Mouse (Mus musculus) neural tube, embryonic 12.5 days (tissue): Measurements from ENCODE around the gene Cbr3. TPM values are rescaled to one million over a fixed set of nuclear protein-coding genes. Genes with fewer than 3 reads are reported as not detected.
"Not testable (repeated sequence)": the region's sequence is repeated elsewhere in the genome, so short reads cannot be mapped to it uniquely, and the experiment has no call there.

Experiments
- ATAC-seq: fragments of 200-750 bp; cut with Nextera tagmentation; 2 replicates; pipeline ENCODE4 v1.8.0; 2017; ENCODE audit warnings: low read depth, mild to moderate bottlenecking, moderate TSS enrichment, moderate library complexity; ENCODE audit not compliant: low FRiP score
- H3K27ac ChIP-seq: fragments of 300-500 bp; sonication (generic); 2 replicates; pipeline ENCODE4 v1.5.1; 2016
- H3K27me3 ChIP-seq: fragments of 300-500 bp; sonication (generic); replicated peaks from 2 replicates; pipeline ENCODE4 v1.6.1; 2016; ENCODE audit warnings: mild to moderate bottlenecking
- H3K36me3 ChIP-seq: fragments of 300-500 bp; sonication (generic); 2 replicates; pipeline ENCODE4 v1.6.1; 2016; ENCODE audit warnings: mild to moderate bottlenecking
- H3K4me1 ChIP-seq: fragments of 300-500 bp; sonication (generic); 2 replicates; pipeline ENCODE4 v1.6.1; 2016
- H3K4me2 ChIP-seq: fragments of 300-500 bp; sonication (generic); replicated peaks from 2 replicates; pipeline ENCODE4 v1.6.1; 2016; ENCODE audit warnings: mild to moderate bottlenecking
- H3K4me3 ChIP-seq: fragments of 300-500 bp; sonication (generic); 2 replicates; pipeline ENCODE4 v1.5.1; 2016
- H3K9ac ChIP-seq: fragments of 300-500 bp; sonication (generic); 2 replicates; pipeline ENCODE4 v1.6.1; 2016; ENCODE audit warnings: mild to moderate bottlenecking
- H3K9me3 ChIP-seq: fragments of 300-500 bp; sonication (generic); 2 replicates; pipeline ENCODE4 v1.6.1; 2016; ENCODE audit warnings: mild to moderate bottlenecking
- WGBS: fragments of 180-500 bp; shearing (Covaris S2); methylation state at CpG from one replicate; pipeline ENCODE4 v1.1.7; 2016; 5-methylcytosine and 5-hydroxymethylcytosine counted together
- polyA plus RNA-seq: library from polyadenylated mRNA; unstranded; fragments of >200 nt; fragmentation: Nextera tagmentation; extraction: Ambion mirVana; gene quantifications from 2 replicates; pipeline ENCODE4 v1.2.1, GENCODE M21; 2016

Gene Cbr3
- polyA plus RNA-seq = 0.79 and 1.1 TPM in 2 replicates

DNA sequence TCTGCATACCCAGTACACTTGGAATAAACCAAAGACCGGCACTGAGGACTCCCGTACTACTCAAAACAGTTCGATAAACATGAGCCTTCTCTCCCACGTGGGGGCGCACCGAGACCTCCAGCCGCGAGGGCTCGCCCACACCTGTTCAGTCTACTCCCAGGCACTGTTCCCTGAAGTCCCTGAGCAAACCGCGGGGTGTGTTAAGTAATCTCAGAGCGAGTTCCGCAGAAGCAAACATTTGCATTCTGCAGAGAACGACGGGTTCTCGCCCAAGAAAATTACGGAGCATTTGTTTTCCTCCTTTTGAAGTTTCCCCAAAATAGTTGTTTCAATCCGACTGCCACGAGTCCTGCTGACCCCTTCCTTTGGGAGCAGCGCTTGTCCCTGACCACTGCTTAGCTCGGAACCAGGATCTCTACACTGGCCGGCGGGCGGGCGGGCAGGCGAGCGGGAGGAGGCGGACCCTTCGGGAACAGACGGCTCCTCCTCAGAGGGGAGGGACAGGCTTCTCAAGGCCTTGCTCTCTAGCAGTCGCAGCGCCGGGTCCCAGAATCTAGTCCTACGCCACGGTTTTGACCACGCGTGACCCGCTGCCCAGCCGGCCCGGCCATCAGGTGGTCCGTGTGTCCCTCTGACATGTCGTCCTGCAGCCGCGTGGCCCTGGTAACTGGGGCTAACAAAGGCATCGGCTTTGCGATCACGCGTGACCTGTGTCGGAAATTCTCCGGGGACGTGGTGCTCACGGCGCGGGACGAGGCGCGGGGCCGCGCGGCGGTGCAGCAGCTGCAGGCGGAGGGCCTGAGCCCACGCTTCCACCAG, at the start of gene Cbr3:
Gene Cbr3, plus strand, starts transcription at position 527 of the 819 bp plus-strand sequence.
- ATAC-seq = 0 out of 2 replicates have a peak, but pooled peaks have one; percentile 37
- H3K9me3 ChIP-seq = no peaks in the 10 kb centered on the region
- H3K4me1 ChIP-seq = peaks cover 15% of the 10 kb centered on the region
- under 1% methylated on average over 63 of the region's 63 CpGs for WGBS
- peaks cover 54% of the 10 kb centered on the region for H3K27me3 ChIP-seq
- peak within 1 kb of the TSS; percentile 41 for H3K4me3 ChIP-seq
- H3K9ac ChIP-seq = peak within 1 kb of the TSS; percentile 49; the same call in 1 of the 2 replicates
- H3K27ac ChIP-seq = no peak within 1 kb of the TSS
- H3K36me3 ChIP-seq = no peaks in the 10 kb centered on the region
- H3K4me2 ChIP-seq = peak within 1 kb of the TSS; percentile 73

DNA sequence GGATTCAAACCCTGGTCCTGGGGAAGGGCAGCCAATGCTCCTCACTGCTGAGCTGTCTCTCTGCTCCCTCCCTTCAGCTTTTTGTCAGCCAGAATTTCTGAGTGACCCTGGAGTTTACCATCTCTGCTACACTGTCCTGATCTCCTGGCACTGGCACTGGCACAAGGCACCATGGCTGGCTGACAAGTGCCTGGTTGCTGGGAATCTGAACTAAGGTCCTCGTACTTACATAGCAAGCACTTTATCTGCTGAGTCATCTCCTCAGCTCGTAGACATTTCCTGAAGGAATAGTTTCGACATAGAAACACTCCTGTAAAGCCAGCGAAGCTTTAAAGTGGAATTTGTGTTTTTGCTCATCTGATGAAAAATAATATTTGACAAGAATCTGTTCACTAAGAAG, 39.0 kb upstream of the Cbr3 start:
- Histone ChIP-seq H3K27ac (no peak overlapping the region), H3K4me1 (no peaks in the 10 kb centered on the region), H3K36me3 (no peaks in the 10 kb centered on the region), H3K4me2 (no peak overlapping the region), H3K4me3 (no peak overlapping the region), H3K9me3 (no peaks in the 10 kb centered on the region), H3K27me3 (no peaks in the 10 kb centered on the region), H3K9ac (no peak overlapping the region)
- ATAC-seq = no peak
- 85% methylated on average over 4 of the region's 4 CpGs for WGBS

DNA sequence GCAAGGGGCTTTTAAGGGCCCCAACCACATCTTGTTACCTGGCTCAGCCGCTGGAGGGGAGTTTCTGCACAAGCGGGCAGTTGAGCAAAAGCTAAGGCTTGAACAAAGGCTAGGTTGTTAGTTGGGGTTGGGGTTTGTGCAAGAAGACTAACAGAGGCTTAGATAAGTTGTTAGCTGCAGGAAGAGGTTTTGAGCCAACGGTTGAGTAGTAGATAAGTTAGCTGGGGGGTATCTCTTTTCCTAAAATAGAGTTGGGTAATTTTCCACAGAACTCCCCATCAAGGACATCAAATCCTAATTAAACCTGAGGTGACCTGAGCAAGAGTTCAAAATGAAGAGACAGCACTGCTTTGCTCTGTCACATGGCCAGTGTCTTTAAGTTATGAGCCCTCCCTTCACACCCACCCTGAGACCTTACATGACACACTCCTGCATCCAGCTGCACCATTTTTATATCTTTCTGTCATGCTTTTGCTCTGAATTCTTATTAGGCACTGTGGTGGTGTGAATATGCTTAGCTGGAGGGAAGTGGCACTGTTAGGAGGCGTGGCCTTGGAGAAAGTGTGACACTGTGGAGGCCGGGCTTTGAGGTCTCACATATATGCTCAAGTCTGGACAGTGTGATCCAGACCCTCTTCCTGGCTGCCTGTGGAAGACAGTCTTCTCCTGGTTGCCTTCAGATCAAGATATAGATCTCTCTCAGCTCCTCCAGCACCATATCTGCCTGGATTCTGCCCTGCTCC, 34.4 kb upstream of the Cbr3 start:
- Histone ChIP-seq H3K4me1 (no peaks in the 10 kb centered on the region), H3K27me3 (no peaks in the 10 kb centered on the region), H3K9ac (no peak overlapping the region), H3K27ac (no peak overlapping the region), H3K4me2 (no peak overlapping the region), H3K4me3 (no peak overlapping the region), H3K36me3 (no peaks in the 10 kb centered on the region), H3K9me3 (no peaks in the 10 kb centered on the region)
- ATAC-seq = no peak
- 80% methylated on average over 5 of the region's 5 CpGs for WGBS

GRCm38 (mm10) chr16:93667976-93668375, 15.0 kb upstream of the Cbr3 start:
- Histone ChIP-seq H3K4me3 (no peak overlapping the region), H3K9ac (no peak overlapping the region), H3K36me3 (no peaks in the 10 kb centered on the region), H3K9me3 (peaks cover 16% of the 10 kb centered on the region), H3K27ac (no peak overlapping the region), H3K4me2 (no peak overlapping the region), H3K27me3 (no peaks in the 10 kb centered on the region), H3K4me1 (no peaks in the 10 kb centered on the region)
- ATAC-seq = no peak

- H3K9ac ChIP-seq = no peak overlapping the region
- no peaks in the 10 kb centered on the region for H3K27me3 ChIP-seq
- no peak overlapping the region for H3K4me3 ChIP-seq
- no peak for ATAC-seq
- no peak overlapping the region for H3K27ac ChIP-seq
- H3K36me3 ChIP-seq = no peaks in the 10 kb centered on the region
- no peak overlapping the region for H3K4me2 ChIP-seq
- H3K9me3 ChIP-seq = peaks cover 12% of the 10 kb centered on the region
- H3K4me1 ChIP-seq = no peaks in the 10 kb centered on the region
Measured at GRCm38 (mm10) chr16:93669521-93669920, 13.5 kb upstream of the Cbr3 start.

DNA sequence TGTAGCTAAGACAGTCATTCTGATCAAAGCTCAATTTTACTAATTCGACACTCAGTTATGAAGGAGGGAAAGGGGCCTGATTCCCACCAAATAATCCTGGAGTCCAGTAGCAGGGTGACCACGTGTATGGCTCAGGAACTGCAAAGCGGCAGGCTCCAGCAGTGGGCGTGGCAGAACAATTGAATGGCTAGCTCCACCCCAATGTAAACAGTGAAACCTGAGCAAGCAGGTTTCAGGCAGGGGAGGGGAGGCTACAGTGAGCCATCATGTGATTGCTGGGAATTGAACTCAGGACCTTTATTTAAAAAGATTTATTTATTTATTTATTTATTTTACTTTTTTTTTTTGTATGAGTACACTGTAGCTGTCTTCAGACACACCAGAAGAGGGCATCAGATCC, 12.5 kb upstream of the Cbr3 start:
- H3K36me3 ChIP-seq, H3K27ac ChIP-seq, H3K9ac ChIP-seq, ATAC-seq, H3K4me2 ChIP-seq, H3K4me3 ChIP-seq, H3K27me3 ChIP-seq, H3K4me1 ChIP-seq: not testable (repeated sequence)
- WGBS = 32% methylated on average over 4 of the region's 4 CpGs
- H3K9me3 ChIP-seq = peaks cover 12% of the 10 kb centered on the region

DNA sequence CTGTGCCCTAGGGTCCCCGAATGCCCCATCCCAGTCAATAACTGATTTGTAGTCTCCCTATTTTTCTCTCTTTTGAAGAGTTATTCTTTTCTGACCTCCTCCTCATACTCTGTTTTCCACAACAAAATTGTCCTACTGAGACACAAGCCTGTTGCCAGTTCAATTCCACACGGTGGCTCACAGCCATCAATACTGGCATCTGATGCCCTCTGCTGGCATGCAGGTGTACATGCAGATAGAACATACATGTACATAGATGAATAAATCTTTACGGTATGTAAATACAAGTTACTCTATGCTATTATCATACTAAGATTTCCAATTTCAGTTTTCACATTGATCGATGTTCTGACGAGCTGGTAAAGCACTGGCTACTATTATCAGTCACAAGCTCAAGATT, 12.0 kb upstream of the Cbr3 start:
- Histone ChIP-seq H3K4me3 (no peak overlapping the region), H3K9me3 (peaks cover 12% of the 10 kb centered on the region), H3K27me3 (no peaks in the 10 kb centered on the region), H3K27ac (no peak overlapping the region), H3K36me3 (no peaks in the 10 kb centered on the region), H3K9ac (no peak overlapping the region), H3K4me2 (no peak overlapping the region), H3K4me1 (no peaks in the 10 kb centered on the region)
- ATAC-seq = no peak
- WGBS = 93% methylated on average over 5 of the region's 5 CpGs

GRCm38 (mm10) chr16:93676376-93676775, 6.6 kb upstream of the Cbr3 start:
- no peaks in the 10 kb centered on the region for H3K36me3 ChIP-seq
- 87% methylated on average over 5 of the region's 5 CpGs for WGBS
- peaks cover 11% of the 10 kb centered on the region for H3K27me3 ChIP-seq
- no peak overlapping the region for H3K4me2 ChIP-seq
- no peak overlapping the region for H3K27ac ChIP-seq
- no peaks in the 10 kb centered on the region for H3K4me1 ChIP-seq
- no peak for ATAC-seq
- H3K9ac ChIP-seq = no peak overlapping the region
- H3K9me3 ChIP-seq = peaks cover 3% of the 10 kb centered on the region; the same call in 1 of the 2 replicates
- H3K4me3 ChIP-seq = no peak overlapping the region

DNA sequence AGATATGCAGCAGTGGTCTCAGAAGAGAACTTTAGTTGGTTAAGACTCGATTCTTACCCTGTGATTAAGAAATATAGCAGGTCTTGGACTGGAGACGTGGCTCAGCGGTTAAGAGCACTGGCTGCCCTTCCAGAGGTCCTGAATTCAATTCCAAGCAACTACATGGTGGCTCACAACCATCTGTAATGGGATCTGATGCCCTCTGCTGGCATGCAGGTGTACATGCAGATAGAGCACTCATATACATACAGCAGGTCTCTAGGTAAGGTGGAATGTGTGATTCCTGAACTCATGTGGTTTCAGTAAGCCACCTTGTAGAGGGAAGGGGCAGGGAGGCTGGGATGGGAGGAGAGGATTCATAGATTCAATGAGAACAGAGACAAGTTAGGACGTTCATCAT, 4.8 kb upstream of the Cbr3 start:
- H3K36me3 ChIP-seq = no peaks in the 10 kb centered on the region
- 86% methylated on average over 4 of the region's 4 CpGs for WGBS
- H3K9me3 ChIP-seq = peaks cover 3% of the 10 kb centered on the region; the same call in 1 of the 2 replicates
- H3K9ac ChIP-seq = no peak overlapping the region
- H3K4me1 ChIP-seq = peaks cover 8% of the 10 kb centered on the region
- no peak for ATAC-seq
- no peak overlapping the region for H3K27ac ChIP-seq
- H3K4me2 ChIP-seq = no peak overlapping the region
- H3K27me3 ChIP-seq = peaks cover 30% of the 10 kb centered on the region
- no peak overlapping the region for H3K4me3 ChIP-seq

DNA sequence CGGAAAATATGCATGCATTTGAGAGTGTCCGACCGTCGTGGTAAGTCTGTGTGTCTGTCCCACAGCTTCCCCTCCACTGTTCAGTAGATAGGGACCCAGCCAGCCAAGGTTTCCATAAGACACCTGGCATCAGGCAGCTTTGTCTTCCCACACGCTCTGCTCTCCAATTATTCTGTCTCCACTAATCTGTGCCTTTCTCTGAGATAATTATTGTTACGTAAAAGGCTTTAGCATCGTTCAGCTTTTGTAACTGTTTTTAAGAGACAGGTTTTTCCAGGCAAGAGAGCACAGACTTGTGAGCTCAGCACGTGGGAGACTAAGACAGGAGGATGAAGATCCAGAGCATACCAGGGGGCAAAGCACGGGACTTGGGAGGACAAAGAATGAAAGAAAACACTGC, 3.9 kb upstream of the Cbr3 start:
- 66% methylated on average over 9 of the region's 9 CpGs for WGBS
- no peak overlapping the region for H3K9ac ChIP-seq
- peaks cover 39% of the 10 kb centered on the region for H3K27me3 ChIP-seq
- H3K9me3 ChIP-seq = peaks cover 3% of the 10 kb centered on the region; the same call in 1 of the 2 replicates
- H3K36me3 ChIP-seq = no peaks in the 10 kb centered on the region
- ATAC-seq = no peak
- H3K4me1 ChIP-seq = peaks cover 15% of the 10 kb centered on the region
- H3K27ac ChIP-seq = no peak overlapping the region
- no peak overlapping the region for H3K4me3 ChIP-seq
- H3K4me2 ChIP-seq = no peak overlapping the region

DNA sequence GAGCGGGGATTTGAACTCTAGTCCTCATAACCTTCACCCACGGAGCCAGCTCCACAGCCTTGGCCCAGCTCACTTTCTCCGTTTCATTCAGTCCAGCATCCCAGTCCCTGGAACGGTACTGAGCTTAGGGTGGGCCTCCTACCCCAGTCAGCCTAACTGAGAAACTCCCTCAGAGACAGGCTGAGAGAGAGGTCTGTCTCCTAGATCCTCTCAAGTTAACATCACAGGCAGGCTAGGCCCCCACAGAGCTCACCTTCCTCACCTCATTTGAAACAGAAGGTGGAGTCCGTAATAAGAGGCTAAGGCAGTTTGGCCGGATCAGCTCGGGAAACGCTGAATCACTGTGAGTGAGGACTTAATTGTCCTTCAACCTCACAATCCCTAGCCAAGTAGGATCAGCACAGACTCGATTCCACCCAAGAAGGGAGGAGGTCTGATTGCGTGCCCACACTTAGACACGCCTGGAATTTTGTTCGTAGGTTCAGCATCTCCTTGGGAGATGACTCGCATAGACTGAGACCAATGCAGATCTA, 793 bp upstream of the Cbr3 start:
- no peak overlapping the region for H3K27ac ChIP-seq
- H3K9me3 ChIP-seq = no peaks in the 10 kb centered on the region
- 25% methylated on average over 13 of the region's 13 CpGs for WGBS
- peak overlapping the region; percentile 73 for H3K4me2 ChIP-seq
- H3K9ac ChIP-seq = no peak overlapping the region
- H3K4me3 ChIP-seq = peak overlapping the region; percentile 41; the same call in 1 of the 2 replicates
- H3K27me3 ChIP-seq = peaks cover 54% of the 10 kb centered on the region
- H3K4me1 ChIP-seq = peaks cover 15% of the 10 kb centered on the region
- no peak for ATAC-seq
- no peaks in the 10 kb centered on the region for H3K36me3 ChIP-seq

GRCm38 (mm10) chr16:93683508-93684236, 657 bp downstream of the Cbr3 start:
- under 1% methylated on average over 53 of the region's 53 CpGs for WGBS
- Histone ChIP-seq H3K4me3 (peak overlapping the region; percentile 41), H3K4me1 (peaks cover 15% of the 10 kb centered on the region), H3K9ac (peak overlapping the region; percentile 49; the same call in 1 of the 2 replicates), H3K36me3 (no peaks in the 10 kb centered on the region), H3K27me3 (peaks cover 54% of the 10 kb centered on the region), H3K4me2 (peak overlapping the region; percentile 73), H3K9me3 (no peaks in the 10 kb centered on the region), H3K27ac (no peak overlapping the region)
- 0 out of 2 replicates have a peak, but pooled peaks have one; percentile 33 for ATAC-seq
